Mouse (Mus musculus): Measurements from ENCODE around the gene Ttf1. TPM values are rescaled to one million over a fixed set of nuclear protein-coding genes. Genes with fewer than 3 reads are reported as not detected.
"Not testable (repeated sequence)": the region's sequence is repeated elsewhere in the genome, so short reads cannot be mapped to it uniquely, and the experiment has no call there.

Ttf1 gene
- polyA plus RNA-seq, 1 experiment from 2014 or later, result 9.1 TPM

DNA sequence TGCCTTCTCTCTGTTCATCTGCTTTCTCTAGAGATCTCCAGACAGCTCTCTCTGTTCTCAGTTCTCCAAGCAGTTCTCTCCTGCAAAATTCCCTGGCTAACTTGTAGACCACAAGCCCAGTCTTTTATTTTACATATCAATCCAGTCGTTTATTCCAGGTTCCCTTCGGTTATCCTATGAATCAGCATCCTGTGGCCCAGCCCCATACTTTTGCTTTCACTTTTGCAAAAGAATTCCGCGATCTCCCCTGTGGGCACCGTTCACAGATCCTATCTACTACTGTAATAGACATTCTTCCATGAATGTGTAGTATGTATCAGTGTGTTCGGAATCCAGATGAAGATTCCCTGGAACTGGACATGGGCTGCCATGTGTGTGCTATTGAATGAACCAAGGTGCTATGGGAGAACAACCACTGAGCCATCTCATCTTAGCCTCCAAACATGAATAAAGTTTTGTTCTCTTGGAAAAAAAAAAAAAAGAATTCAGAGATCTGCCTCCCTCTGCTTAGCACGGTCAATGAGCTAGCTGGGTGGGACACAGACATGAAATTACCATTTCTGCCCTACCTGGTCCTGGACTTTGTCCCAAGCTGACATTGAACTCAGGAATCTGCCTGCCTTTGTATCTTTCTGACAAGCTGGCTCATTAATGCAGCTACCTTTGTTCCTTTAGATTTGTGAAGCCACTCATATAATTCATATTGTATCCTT is 40.9 kb downstream of the Ttf1 start:
- H3K27ac ChIP-seq, result no peak overlapping the region
- H3K27me3 ChIP-seq (replicated peaks), result no peaks in the 10 kb centered on the region
- H3K36me3 ChIP-seq, result no peaks in the 10 kb centered on the region
- H3K4me3 ChIP-seq (replicated peaks), result no peak overlapping the region
- ATAC-seq, result no peak
- no peak overlapping the region for H3K9ac ChIP-seq
- no peaks in the 10 kb centered on the region for H3K9me3 ChIP-seq
- 0 out of 2 replicates have a peak, but pooled peaks cover 2% of the 10 kb centered on the region for H3K4me1 ChIP-seq (replicated peaks)
- peak overlapping the region; percentile 29; the same call in 1 of the 2 replicates for H3K4me2 ChIP-seq (replicated peaks)
- 62% methylated on average over 7 of the region's 7 CpGs for WGBS

DNA sequence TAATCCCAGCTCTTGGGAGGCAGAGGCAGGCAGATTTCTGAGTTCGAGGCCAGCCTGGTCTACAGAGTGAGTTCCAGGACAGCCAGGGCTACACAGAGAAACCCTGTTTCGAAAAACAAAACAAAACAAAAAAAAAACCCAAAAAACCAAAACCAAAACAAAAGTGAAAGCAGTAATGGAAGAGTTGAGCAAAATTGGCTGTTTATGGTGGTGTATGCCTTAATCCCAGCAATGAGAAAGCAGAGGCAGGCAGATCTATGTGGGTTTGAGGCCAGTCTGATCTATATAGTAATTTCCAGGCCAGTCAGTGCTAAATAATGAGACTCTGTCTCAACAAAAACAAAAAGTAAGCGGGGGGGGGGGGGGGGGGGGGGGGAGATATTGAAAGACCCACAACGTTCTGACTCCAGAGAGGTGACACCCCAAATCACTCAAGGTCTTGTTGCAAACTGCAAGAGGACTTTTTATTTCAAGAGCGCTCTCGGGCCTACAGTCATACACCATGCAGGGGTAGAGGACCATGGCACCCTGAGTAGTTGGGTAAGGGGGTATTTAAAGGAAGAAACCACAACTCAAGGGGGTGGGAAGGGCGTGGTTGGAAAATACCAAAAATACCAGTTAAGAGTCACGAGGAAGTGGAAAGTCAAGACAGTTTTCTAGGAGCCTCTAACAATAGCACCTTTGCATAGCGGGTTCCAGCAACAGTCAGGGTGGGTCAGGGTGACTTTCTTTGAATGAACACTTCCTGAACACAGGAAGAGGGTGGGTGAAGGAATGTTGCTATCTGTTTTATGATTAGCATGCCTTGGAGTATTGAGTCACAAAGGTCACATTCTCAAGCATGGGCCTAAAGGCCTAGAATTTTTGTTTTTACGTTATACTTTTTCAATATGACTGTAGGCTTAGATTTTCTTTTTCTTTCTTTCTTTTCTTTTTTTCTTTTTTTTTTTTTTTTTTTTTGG is 42.6 kb downstream of the Ttf1 start:
- H3K9me3 ChIP-seq; H3K4me3 ChIP-seq (replicated peaks); H3K27ac ChIP-seq; H3K4me2 ChIP-seq (replicated peaks); H3K9ac ChIP-seq; H3K4me1 ChIP-seq (replicated peaks); ATAC-seq; H3K27me3 ChIP-seq (replicated peaks); H3K36me3 ChIP-seq: not testable (repeated sequence)
- WGBS, result 71% methylated on average over 10 of the region's 10 CpGs

DNA sequence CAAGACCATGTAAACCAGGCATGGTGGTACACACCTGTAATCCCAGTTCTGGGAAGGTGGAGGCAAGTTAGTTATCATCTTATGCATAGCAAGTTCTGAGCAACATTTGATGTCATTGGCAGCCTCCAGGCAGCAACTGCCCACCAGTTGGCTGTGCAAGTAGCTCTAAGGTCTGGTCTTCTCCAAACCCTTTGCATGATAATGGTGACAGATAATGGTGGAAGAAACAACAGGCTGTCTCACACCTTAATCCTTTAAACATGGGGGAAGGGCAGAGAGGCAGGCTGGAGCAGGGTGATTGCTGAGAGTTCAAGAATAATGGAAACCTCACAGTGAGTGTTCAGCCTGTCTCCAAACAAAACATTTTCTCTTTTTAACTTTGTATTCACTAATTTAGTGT is 60.9 kb downstream of the Ttf1 start:
- no peaks in the 10 kb centered on the region for H3K36me3 ChIP-seq
- ATAC-seq, result no peak
- H3K27ac ChIP-seq, result no peak overlapping the region
- H3K4me1 ChIP-seq (replicated peaks), result 0 out of 2 replicates have a peak, but pooled peaks cover under 1% of the 10 kb centered on the region
- no peaks in the 10 kb centered on the region for H3K27me3 ChIP-seq (replicated peaks)
- no peak overlapping the region for H3K4me3 ChIP-seq (replicated peaks)
- H3K4me2 ChIP-seq (replicated peaks), result no peak overlapping the region
- H3K9me3 ChIP-seq, result no peaks in the 10 kb centered on the region
- H3K9ac ChIP-seq, result no peak overlapping the region

DNA sequence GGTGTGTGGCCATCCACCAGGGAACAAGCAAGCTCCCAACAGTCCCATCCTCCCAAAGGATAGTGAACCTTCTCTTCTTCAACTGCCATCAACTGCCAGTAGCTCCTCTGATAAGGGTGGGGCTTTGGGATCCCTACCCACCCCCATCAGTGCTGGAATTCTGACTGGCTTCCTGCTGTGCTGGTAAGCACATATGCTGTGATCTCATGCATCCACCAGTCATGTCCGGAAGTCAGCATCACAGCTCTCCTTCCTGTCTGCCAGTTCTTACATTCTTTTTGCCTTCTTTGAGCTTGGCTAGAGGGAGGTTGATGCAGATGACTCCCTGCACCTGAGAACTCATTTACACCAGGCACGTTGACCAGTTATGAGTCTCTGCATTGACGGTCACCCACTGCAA is 62.4 kb downstream of the Ttf1 start:
- no peaks in the 10 kb centered on the region for H3K36me3 ChIP-seq
- H3K27me3 ChIP-seq (replicated peaks), result no peaks in the 10 kb centered on the region
- H3K27ac ChIP-seq, result no peak overlapping the region
- no peaks in the 10 kb centered on the region for H3K9me3 ChIP-seq
- WGBS, result 68% methylated on average over 3 of the region's 3 CpGs
- no peak overlapping the region for H3K4me3 ChIP-seq (replicated peaks)
- ATAC-seq, result no peak
- H3K4me2 ChIP-seq (replicated peaks), result no peak overlapping the region
- H3K9ac ChIP-seq, result no peak overlapping the region
- H3K4me1 ChIP-seq (replicated peaks), result 0 out of 2 replicates have a peak, but pooled peaks cover 3% of the 10 kb centered on the region

DNA sequence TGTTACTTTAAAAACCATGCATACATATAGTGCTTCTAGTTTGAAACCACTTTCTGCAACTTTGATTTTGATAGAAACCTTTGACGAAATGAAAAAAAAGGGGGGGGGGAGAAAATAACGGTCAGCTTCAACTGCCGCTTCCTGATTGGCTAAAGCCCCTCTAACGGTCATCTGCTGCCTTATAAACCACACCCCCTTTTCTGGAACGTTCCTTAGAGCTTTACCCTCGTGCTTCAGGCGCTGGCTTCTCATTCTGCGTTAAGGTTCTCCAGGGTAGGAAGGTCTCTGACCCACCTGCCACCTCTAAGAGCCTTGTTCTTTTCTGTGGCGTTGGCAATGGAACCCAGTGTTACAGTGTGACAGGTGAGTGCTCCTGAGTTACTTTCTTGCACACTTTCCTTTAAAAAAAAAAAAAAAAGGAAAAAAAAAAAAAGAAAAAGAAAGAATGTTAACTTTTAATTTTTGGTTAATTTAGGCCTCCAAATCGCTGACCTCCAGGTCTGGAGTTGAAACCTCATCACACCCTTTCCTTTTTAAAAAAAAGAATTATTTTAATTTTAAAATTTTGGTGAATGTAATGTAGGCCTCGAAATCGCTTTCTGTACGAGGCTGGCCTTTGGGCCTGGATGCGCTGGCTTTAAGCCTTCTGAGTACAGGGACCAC is 64.0 kb downstream of the Ttf1 start, which contains the start of gene Setx:
Setx (plus strand) TSS at position 275 of the 663 bp plus-strand sequence.
- Histone ChIP-seq H3K9me3 (no peaks in the 10 kb centered on the region), H3K9ac (peak within 1 kb of the TSS; percentile 89), H3K4me3 (replicated peaks) (peak within 1 kb of the TSS; percentile 82), H3K27me3 (replicated peaks) (no peaks in the 10 kb centered on the region), H3K36me3 (no peaks in the 10 kb centered on the region), H3K4me1 (replicated peaks) (0 out of 2 replicates have a peak, but pooled peaks cover 3% of the 10 kb centered on the region), H3K4me2 (replicated peaks) (peak within 1 kb of the TSS; percentile 74), H3K27ac (peak within 1 kb of the TSS; percentile 97)
- WGBS, result 64% methylated on average over 14 of the region's 14 CpGs
- ATAC-seq, result no peak

DNA sequence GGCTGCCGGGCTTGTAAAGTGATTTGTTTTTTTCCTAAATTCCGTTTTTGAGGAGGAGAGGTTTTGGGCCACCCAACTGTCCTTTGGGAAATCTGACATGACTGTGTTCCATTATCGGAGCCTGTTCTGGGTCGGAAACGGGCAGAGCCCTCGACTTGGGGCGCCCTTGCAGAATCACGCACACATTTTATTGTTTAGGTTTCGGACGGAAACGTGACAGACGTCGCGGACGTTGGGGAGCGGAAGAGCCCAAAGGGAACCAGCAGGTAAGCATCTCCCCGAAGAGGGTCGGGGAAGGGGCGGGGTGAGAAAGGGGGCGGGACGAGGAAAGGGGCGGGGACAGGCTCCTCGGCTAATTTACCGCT is 64.5 kb downstream of the Ttf1 start:
- 0 out of 2 replicates have a peak, but pooled peaks cover 3% of the 10 kb centered on the region for H3K4me1 ChIP-seq (replicated peaks)
- WGBS, result under 1% methylated on average over 24 of the region's 24 CpGs

DNA sequence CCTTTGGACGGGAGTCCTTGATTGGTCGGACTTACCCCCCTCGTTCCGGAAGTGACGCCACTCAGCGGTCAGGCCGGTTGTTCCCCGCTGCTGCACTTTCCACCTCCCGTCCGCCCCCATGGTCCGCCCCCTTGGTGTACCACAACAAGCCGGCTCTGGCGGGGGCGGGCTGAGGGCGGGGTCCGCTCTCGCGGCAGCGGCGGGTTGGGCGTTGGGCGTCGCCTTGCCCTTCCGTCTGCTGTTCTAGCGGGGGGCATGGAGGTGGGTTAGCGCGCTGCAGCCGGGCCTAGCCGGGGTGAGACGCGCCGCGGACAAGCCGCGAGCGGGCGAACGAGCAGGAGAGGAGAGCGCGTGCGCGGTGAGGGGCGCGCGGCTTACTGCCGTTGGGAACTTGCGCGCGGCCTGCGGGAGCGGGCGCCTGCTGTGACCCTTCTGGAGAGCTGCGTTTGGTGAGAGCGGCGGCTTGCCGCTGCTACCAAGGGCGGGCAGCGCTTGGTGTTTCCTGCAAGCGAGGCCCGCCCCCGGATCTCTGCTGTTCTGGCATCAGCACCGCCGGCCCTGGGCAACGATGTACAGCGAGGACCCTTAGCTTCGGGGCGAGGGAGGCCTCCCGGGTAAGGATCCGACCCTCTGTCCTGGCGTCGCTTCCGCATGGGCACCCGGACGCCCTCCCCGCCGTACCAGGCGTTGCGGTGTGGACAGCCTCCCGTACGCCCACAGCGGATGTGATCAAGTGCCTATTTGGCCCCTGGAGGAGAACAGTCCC is 65.1 kb downstream of the Ttf1 start:
- under 1% methylated on average over 81 of the region's 81 CpGs for WGBS
- no peaks in the 10 kb centered on the region for H3K27me3 ChIP-seq (replicated peaks)

More for the DNA sequence above, 64.5 kb downstream of the Ttf1 start:
- peak overlapping the region; percentile 52 for H3K27ac ChIP-seq
- H3K27me3 ChIP-seq (replicated peaks), result no peaks in the 10 kb centered on the region
- H3K9me3 ChIP-seq, result no peaks in the 10 kb centered on the region
- H3K36me3 ChIP-seq, result 0 out of 2 replicates have a peak, but pooled peaks cover 4% of the 10 kb centered on the region
- peak overlapping the region; percentile 39; the same call in 1 of the 2 replicates for H3K9ac ChIP-seq
- ATAC-seq, result no peak; the same call in 1 of the 2 replicates
- peak overlapping the region; percentile 82 for H3K4me3 ChIP-seq (replicated peaks)
- peak overlapping the region; percentile 74 for H3K4me2 ChIP-seq (replicated peaks)

DNA sequence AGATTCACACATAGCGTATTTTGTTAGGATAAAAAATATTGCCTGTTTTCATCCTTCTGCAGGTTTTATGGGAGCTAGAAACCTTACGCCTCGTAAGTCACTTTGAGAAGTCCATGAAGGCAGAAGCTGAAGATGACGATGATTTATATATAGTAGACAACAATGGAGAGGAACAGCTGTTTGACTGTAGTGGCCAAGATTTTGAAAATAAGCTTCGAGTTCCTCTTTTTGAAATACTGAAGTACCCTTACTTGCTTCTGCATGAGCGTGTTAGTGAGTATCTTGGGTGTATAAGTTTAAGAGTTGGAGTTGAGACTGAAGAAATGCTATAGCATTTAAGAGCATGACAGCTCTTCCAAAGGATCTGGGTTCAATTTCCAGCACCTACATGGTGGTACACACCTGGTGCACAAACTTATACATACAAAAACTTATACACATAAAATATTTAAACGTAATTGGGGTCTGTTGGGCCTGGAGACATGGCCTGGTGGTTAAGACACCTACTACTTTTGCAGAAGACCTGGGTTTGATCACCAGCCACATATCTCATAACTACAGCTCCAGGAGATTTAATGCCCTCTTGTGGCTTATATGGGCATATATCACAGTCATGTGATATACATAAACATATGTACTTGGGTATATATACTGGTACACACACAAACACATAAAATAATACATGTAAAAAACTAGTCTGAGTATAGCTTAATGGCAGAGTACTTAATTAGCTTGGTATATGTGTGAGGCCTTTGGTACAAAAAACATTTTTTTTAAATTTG is 70.2 kb downstream of the Ttf1 start:
- Histone ChIP-seq H3K9ac (no peak overlapping the region), H3K4me2 (replicated peaks) (no peak overlapping the region), H3K4me3 (replicated peaks) (no peak overlapping the region), H3K36me3 (0 out of 2 replicates have a peak, but pooled peaks cover 6% of the 10 kb centered on the region), H3K27me3 (replicated peaks) (no peaks in the 10 kb centered on the region), H3K4me1 (replicated peaks) (0 out of 2 replicates have a peak, but pooled peaks cover 3% of the 10 kb centered on the region), H3K9me3 (no peaks in the 10 kb centered on the region), H3K27ac (no peak overlapping the region)
- no peak for ATAC-seq
- 91% methylated on average over 7 of the region's 7 CpGs for WGBS

More for the DNA sequence above, 65.1 kb downstream of the Ttf1 start:
- H3K4me2 ChIP-seq (replicated peaks), result peak overlapping the region; percentile 74
- H3K4me3 ChIP-seq (replicated peaks), result peak overlapping the region; percentile 82
- H3K4me1 ChIP-seq (replicated peaks), result 0 out of 2 replicates have a peak, but pooled peaks cover 3% of the 10 kb centered on the region
- peak; percentile 99 for ATAC-seq
- H3K36me3 ChIP-seq, result 0 out of 2 replicates have a peak, but pooled peaks cover 6% of the 10 kb centered on the region
- peak overlapping the region; percentile 97 for H3K27ac ChIP-seq
- peak overlapping the region; percentile 89 for H3K9ac ChIP-seq
- H3K9me3 ChIP-seq, result no peaks in the 10 kb centered on the region

DNA sequence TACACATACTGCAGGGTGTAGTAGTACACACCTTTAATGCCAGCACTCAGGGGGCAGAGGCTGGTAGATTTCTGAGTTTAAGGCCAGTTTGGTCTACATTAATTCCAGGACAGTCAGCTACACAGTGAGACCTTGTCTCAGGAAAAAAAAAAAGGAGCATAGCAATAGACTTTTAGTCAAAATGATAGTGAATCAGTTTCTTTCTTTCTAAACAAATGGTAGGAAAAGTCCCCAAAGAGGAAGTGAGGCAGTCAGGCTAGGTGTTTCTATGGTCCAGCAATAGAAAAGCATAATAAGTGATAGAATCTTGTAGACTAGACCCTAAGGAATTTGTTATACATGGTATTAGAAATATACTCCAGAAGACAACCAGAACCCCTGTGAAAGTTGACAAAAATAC is 75.1 kb downstream of the Ttf1 start:
- Histone ChIP-seq H3K9ac (no peak overlapping the region), H3K4me3 (replicated peaks) (no peak overlapping the region), H3K9me3 (no peaks in the 10 kb centered on the region), H3K36me3 (peaks cover 3% of the 10 kb centered on the region; the same call in 1 of the 2 replicates), H3K27me3 (replicated peaks) (no peaks in the 10 kb centered on the region), H3K4me1 (replicated peaks) (no peaks in the 10 kb centered on the region), H3K4me2 (replicated peaks) (no peak overlapping the region), H3K27ac (no peak overlapping the region)
- ATAC-seq, result no peak
